Mouse (Mus musculus) fat pad, adult 2 months (tissue): ENCODE results near the gene 5730409E04Rik.

ENCODE experiments used
- DNase-seq: peaks from one replicate; pipeline ENCODE4 v3.0.0-alpha.2; 2011; ENCODE audit warnings: low read depth, low spot score; ENCODE audit errors: extremely low read depth

Gene 5730409E04Rik

GRCm38 (mm10) chr4:126609606-126610181 lies at the start of gene 5730409E04Rik:
TSS of gene 5730409E04Rik (plus strand) at chr4:126609818.
- no peak for DNase-seq

GRCm38 (mm10) chr4:126563798-126564197 lies 45.8 kb upstream of the 5730409E04Rik start:
- DNase-seq = no peak

GRCm38 (mm10) chr4:126567243-126567642 lies 42.4 kb upstream of the 5730409E04Rik start:
- no peak for DNase-seq

GRCm38 (mm10) chr4:126569783-126570182 lies 39.8 kb upstream of the 5730409E04Rik start:
- no peak for DNase-seq

GRCm38 (mm10) chr4:126576281-126576680 lies 33.3 kb upstream of the 5730409E04Rik start:
- DNase-seq = no peak

- DNase-seq = no peak
These were observed 31.7 kb upstream of the 5730409E04Rik start for GRCm38 (mm10) chr4:126577920-126578319.

- DNase-seq = no peak
These were observed 30.5 kb upstream of the 5730409E04Rik start for GRCm38 (mm10) chr4:126579077-126579476.

- DNase-seq = no peak
These were observed 23.9 kb upstream of the 5730409E04Rik start for GRCm38 (mm10) chr4:126585739-126586138.

GRCm38 (mm10) chr4:126592039-126592438 lies 17.6 kb upstream of the 5730409E04Rik start:
- no peak for DNase-seq

GRCm38 (mm10) chr4:126599971-126600754 lies 9.5 kb upstream of the 5730409E04Rik start:
- no peak for DNase-seq

- no peak for DNase-seq
These were observed 7.8 kb upstream of the 5730409E04Rik start for GRCm38 (mm10) chr4:126601597-126602444.

GRCm38 (mm10) chr4:126602445-126602762 lies 7.2 kb upstream of the 5730409E04Rik start:
- DNase-seq = no peak

- peak; percentile 92 for DNase-seq
These were observed 5.5 kb upstream of the 5730409E04Rik start for GRCm38 (mm10) chr4:126604141-126604540.

- peak; percentile 96 for DNase-seq
These were observed 3.9 kb upstream of the 5730409E04Rik start for GRCm38 (mm10) chr4:126605751-126606150.

GRCm38 (mm10) chr4:126611991-126612390 lies 2.4 kb downstream of the 5730409E04Rik start:
- DNase-seq = no peak

GRCm38 (mm10) chr4:126616312-126616711 lies 6.7 kb downstream of the 5730409E04Rik start:
- DNase-seq = no peak

GRCm38 (mm10) chr4:126619691-126620330 lies 10.2 kb downstream of the 5730409E04Rik start:
- no peak for DNase-seq

- no peak for DNase-seq
These were observed 10.8 kb downstream of the 5730409E04Rik start for GRCm38 (mm10) chr4:126620349-126620874.

GRCm38 (mm10) chr4:126627021-126627681 lies 17.5 kb downstream of the 5730409E04Rik start:
- DNase-seq = no peak

GRCm38 (mm10) chr4:126631922-126632321 lies 22.3 kb downstream of the 5730409E04Rik start:
- DNase-seq = no peak
